Mouse (Mus musculus) brain, embryonic 14.5 days (tissue): ENCODE data around the gene Nyap2.

Source experiments
- CTCF ChIP-seq: fragments of 200-500 bp; IDR thresholded peaks from 2 replicates; pipeline ENCODE4 v1.5.1; 2012; ENCODE audit warnings: inconsistent platforms, mild to moderate bottlenecking, moderate library complexity, borderline replicate concordance; ENCODE audit not compliant: insufficient read depth, insufficient read length; ENCODE audit errors: extremely low read depth
- POLR2A ChIP-seq: fragments of 200-500 bp; IDR thresholded peaks from 2 replicates; pipeline ENCODE4 v1.6.1; 2012; ENCODE audit warnings: mild to moderate bottlenecking, inconsistent platforms, borderline replicate concordance; ENCODE audit not compliant: poor library complexity, insufficient read depth, insufficient read length, severe bottlenecking; ENCODE audit errors: extremely low read depth

- no peak for TF ChIP-seq CTCF
- TF ChIP-seq POLR2A: no peak
Observed at GRCm38 (mm10) chr1:81042907-81043868, 33.6 kb upstream of the Nyap2 start.
